Mouse (Mus musculus) urinary bladder, postnatal 10 days (tissue): ENCODE data around the gene 1700029H14Rik.

Experiments used
- DNase-seq: peaks from one replicate; pipeline ENCODE4 v3.0.0; 2022; ENCODE audit warnings: low spot score

The 1700029H14Rik gene

DNA sequence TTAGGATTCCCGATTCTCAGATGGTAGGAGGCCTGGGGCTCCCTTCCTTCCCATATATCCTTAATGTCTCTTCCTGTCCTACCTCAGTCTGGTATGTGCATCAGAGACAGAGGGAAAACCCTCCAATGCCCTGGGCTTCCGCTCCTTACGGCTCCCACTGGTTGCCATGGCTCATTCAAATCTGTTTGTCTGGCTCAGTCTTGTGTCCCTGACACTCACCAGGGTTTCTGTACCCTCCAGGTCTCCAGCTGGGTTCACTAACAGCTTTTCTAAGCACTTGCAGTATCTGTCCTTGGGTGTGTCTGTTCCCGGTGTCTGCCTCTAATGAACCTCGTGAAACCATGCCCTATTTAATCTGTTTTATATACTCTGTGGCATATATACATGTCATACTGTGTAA is 20.7 kb downstream of the 1700029H14Rik start:
- no peak for DNase-seq

DNA sequence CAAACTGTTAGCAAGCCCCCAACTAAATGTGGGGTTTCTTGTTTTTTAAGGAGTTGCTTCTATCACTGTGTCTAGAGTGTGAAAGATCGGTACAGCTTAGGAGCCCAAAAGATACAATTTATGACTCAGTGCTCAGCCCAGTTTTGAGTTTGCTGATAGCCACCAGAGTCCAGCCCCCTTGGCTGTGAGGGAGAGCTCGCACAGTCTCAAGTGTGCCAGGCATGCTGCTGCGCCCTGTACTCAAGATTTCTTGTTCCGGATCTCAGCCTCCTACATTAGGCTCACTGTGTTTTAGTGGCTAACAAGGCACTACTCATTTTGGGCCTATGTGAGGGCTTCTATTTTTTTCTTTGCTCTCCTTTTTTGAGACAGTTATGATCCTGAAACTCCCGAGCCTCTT is 22.1 kb downstream of the 1700029H14Rik start:
- DNase-seq: no peak

DNA sequence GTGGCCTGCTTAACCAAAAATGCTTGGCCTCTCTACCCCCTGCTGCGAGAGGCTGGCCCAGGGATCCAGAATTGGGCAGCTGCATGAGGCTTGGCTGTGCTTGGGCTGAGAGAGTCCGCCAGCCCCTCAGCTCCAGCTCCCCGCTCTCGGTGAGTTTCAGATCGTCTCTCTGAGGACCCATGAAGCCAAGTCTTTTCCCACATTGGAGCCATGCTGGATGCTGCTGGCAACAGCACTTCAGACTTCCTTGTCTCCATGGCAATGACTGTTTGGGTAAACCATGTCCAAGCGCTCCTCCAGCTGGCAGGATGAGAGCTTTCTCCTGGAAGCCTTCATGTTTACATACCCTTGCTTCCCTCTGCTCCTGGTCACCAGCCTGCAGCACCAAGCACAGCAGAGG is 23.4 kb downstream of the 1700029H14Rik start:
- no peak for DNase-seq

DNA sequence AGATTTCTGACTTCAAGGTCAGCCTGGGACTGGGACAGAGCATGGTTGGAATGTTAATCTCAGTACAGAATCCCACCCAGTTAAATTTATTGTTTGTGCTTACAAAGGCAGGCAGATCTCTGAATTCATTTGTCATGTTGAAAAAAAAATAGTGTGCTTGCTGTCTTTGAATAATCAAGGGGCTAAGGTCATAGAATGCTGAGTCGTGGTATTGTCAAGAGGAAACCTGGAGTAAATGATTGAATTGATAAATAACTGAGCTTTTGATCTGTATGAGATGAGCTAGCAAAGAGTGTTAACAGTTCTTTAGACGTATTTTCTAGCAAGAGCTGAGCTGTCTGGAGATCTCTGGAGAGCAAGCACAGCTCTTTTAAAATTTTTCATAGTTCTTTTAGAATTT is 25.2 kb downstream of the 1700029H14Rik start:
- DNase-seq: no peak

DNA sequence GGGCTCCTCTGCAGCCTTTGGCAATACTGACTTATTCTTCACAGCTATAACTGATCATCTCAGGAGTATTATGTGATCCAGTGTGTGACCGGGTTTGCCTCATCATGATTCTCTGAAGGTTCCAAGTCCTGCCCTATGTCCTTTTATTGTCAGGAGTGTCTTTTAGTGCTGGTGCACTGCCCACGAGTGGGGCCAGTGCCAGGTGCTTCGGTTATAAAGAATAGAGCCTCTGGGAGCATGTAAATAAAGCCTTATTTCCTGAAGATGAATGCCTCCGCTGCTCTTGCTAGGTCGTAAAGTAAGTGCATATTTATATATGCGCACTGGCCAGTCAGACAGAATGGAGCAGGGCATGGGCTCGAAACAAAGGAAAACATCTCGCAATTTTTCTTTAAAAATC is 29.1 kb downstream of the 1700029H14Rik start:
- no peak for DNase-seq

DNA sequence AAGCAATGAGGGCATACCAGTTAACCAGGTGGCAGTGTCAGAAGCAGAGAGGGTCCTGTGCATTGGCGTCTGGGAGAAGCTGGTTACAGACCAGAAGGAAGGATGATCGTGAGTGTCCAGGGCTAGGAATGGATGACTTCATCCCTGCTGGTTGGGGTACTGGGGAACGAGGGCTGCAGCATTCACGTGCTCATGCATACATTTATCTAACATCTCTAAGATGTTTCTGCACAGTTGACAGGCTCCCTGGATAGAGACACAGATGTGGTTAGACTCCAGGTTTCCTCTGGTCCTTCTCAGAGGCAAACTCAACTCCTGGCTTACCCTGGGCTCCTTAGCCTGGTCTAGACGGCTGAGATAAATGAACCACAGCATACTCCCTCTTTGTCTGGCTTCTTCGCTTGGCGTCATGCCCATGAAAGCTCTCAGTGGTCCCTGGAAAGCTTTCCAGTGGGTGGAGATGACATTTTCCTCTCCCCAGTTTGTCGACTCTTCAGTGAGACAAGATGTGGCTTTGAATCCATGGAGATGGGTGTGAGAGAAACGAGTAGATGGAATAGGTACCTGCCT is 30.6 kb downstream of the 1700029H14Rik start:
- no peak for DNase-seq

DNA sequence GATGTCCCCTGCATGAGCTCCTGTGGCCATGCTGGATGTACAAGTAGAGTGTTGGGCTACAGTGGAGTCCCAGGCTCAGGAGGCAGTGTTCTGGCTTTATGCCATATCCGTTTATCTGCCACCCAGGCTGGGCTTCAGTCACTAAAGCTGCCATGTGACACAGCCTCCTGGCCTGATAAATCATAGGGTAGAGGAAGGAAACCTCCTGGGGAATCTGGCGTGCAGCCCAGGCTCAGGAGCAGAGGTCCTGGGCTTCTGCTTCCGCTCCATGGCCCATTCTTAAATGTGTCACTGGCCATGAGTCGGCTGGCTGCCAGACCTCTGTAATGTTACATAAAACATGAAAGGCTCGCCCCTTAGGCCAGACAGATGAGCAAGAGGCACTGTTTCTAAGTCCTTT is 31.3 kb downstream of the 1700029H14Rik start:
- DNase-seq: peak; percentile 36

DNA sequence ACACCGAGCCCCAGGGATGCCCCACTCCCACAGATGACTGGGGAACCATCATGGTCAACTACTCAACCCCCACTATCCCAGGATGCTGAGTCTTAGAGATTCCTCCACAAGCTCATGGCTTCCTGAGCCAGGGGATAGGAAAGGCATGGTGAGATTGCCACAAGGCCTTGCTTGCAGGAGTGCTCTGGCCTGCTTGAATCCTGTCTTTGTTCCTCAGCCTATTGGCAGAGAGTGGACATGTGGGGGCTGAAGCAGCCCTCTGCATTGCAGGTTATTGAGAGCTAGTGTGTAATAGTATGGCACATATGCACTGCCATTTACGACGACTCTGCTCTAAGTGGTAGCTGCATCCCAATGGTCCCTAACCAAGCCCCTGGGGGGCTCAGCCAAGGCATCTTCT is 31.9 kb downstream of the 1700029H14Rik start:
- no peak for DNase-seq

DNA sequence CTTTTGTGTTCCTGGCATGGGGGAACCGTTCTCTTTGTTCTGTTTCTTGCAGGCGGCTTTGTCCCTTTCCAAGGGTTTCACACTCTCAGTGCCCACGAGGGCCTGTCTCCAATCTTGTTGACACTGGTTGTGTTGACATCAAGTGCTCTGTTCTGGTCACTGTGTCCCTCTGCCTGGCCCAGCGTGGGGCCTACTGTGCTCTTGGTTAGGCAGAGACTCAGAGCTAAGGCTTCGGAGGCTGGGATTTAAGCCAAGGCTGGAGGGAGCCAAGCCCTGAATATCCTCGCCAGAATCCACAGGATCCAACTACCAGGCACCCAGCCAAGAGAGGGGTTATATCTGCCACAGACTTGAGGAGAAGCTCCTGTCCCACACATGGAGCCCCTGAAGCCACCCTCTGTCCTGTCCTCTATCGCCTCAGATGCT is 32.4 kb downstream of the 1700029H14Rik start:
- peak; percentile 45 for DNase-seq

DNA sequence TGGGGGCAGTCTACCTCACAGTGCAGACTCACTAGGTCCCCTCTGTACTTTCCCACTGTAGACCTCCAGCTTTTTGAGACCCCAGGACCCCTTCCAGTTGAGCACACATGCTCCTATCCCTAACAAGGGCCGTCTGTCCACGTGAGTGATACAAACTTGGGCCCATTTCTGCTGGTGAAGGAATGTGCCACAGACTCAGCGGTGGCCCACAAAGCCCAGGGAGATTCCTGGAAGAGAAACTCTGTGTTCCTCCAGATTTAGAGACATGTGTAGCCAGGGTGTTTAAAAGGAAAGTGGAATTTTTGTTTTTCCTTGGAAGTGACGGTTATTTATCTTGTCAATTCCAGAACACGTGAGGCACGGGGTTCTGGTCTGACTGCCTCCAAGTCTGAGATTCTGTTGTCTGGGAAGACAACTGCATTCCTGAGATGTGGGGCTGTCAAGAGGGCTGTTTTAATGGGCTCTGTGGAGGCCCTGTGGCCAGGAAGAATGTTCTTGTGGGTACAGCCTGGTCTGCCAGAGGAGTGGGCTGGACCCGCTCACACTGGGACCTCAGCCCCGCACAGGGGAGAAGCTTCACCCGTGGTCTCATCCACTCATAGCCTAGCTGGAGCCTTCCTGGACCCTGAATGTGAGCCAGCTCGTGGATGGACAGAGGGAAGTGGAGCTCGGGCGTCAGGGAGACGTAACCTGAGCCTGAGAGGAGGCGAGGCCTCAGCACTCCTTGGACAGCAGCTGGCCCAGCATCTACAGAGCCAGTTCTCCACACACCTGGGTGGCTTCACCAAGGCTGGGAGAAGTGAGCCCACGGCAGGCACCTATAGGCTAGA is 33.0 kb downstream of the 1700029H14Rik start:
- DNase-seq: no peak

DNA sequence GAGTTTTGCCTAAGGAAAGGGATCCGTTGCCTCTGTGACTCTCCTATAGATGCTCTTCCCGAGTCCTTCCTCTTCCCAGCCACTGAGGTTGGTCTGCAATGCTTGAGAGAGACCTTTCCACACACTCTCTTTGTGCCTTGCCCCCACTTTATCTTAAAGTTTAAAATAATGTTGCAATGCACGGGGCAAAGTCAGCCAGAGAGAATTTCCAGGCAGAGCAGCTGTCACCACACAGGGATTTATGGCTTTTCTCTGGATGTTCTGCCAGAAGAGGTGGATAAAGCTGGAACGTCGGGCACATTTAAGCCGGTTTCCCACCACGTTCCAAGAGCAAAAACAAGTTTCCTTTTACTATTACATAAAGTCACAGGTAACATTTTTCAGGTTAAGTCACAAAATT is 40.9 kb downstream of the 1700029H14Rik start:
- DNase-seq: no peak

DNA sequence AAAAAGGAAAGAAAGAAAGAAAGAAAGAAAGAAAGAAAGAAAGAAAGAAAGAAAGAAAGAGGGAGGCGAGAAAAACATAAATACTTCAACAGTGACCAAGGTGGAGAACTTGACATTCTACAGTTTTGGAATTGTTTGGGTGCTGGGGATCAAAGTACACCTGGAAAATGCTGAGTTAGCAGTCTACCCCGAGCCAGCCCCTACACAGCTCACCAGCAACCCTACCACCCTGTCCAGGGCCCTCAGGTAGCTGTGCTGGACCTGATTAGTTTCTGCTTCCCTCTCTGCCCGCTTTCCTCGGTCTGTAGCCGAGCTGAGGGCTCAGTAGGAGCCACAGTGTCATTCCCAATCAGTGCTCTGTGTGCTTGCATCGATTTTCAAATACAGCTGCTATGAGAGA is 41.9 kb downstream of the 1700029H14Rik start:
- DNase-seq: no peak

DNA sequence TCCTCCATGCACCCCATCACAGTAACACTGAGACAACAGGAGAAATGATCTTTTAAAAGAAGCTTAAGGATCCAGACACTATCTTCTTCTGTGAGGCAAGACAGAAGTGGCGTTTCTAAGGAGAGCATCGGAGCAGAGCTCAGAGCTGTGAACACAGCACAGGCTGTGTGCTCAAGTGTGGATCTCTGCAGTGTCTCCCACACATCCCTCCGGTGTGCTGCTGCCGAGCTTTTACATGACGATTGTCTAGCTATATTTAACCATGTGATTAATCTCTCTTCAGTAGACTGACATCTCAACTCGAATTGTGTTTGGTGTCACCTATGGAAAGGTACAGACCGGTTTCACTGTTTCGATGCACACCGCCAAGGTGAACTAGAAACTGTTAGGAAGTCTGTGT is 42.8 kb downstream of the 1700029H14Rik start:
- DNase-seq: no peak

DNA sequence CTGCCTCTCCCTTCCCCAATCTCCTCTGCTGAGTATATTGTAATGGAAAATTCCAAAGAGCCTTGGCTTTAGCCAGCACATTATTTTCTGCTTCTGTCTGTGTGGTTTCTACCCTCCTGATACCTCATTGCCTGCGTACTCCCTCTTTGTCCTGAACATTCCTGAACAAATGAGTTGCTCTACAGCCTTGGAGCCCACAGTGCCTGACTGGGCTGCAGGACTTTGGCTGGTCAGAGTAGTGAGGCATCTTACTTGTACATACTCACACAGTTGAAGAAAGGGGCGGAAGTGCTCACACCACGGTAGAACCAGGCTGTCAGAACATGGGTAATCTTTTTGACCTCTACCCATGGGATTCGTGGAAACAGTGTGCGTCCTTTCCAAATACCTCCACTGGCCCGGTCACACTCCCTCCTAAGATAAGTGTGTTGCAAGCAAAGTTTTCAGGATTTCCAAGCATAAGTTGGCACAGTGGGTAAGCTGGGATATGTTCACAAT is 44.9 kb downstream of the 1700029H14Rik start:
- no peak for DNase-seq

DNA sequence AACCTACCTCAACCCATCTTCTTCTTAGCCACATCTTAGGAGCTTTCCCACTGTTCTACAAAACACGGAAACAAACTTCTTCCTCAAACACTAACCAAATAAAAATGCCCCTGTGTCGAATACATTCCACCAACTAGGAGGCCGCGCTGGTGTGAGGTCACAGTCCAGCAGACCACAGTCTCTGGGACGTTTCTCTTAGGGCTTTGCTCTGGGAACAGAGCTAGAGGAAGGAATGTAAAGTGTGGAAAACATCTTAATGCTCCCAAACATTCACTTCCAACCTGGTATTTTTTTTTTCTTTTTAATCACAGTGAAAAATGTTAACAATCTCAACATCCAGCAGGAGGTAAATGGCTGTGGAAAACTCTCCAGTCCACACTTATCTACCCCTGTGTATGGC is 45.5 kb downstream of the 1700029H14Rik start:
- no peak for DNase-seq

DNA sequence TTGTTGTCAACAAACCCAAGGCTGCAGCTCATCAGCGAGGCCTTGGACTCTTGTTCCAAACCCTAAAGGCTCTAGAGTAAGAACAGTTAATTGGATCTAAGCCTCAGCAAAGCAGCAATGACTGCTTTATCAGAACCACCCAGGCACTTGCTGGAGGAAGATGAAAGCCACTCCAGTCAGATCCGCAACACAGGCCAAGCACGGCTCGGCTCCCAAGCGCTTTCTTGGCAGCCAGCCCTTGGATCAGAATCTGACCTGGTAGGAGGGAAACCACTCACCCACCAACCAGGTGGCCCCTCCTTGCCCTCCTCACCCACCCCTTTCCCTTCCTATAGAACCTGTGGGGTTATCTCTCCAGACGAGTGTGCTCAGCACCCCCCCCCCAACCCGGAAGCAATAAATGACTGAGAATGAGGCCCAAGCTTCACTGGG is 46.2 kb downstream of the 1700029H14Rik start:
- DNase-seq: no peak

DNA sequence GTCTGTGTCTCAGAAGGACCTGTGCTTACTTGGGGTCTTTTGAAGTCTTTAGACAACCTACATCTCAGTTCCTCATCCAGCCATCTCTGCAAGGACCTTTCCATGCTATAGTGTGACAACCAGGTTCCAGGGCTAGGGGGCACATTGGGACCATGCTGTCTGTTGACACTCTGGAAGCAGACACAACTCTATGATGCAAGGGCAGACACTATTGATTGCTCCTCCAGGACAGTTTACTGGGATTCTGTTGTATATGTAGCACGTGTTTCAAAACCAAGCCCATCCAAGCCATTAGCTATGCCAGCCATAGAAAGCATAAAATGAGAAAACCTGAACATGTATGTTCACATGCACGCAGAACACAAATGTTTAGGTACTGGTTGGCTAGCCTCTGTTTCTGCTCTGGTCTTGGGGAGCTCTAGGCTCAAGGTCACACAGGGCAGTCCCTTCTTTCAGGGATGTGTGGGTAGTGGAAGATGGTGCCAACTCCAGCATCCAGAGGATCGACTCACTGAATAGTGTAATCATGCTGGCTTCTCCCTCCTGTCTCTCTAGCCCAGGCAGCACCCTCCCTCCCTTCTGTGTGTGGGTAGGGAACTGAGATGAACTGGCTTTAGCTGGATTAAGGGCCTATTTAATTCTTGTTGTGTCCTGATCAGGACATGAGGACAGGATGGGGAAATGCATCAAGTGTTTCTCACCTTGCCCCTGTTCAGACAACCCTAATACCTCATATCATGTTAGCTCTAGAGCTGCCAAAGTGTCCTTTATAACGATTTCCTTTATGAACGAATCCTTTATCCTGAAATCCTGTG is 48.5 kb downstream of the 1700029H14Rik start:
- no peak for DNase-seq

DNA sequence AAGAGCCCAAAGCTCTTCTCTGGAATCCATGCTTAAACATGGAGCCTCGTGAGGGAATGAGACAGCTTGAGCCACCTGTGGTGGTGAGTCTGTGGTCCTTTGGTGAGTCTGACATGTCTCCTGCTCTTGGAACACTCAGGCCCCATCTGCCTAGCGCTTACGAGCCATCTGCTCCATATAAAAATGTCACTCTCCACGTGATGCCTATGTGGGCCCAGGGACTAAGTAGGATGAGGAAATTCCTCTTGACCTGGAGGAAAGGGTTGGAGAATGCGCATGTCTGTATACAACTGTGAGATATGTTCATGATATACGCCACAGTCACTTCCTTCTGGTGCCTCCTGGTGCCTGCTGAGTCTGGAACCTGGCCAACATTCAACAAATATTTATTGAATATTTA is 49.6 kb downstream of the 1700029H14Rik start:
- DNase-seq: no peak

DNA sequence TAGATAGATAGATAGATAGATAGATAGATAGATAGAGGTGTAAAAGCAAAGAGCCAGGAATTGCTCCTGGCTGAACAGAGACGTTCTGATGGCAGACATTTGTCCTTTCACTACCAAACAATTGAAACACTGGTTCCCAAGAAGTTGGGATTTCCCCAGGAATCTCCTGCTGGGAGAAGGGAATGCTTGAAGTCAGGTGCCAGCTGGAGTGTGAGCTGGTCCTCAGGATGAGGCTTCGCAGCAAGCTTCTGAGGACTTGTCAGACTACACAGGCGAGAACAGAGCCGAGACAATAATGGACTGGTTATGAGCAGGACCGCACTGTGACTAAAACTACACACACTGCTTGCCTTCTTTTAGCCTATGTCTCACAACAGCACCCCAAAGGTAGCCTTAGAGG is 50.2 kb downstream of the 1700029H14Rik start:
- DNase-seq: no peak

DNA sequence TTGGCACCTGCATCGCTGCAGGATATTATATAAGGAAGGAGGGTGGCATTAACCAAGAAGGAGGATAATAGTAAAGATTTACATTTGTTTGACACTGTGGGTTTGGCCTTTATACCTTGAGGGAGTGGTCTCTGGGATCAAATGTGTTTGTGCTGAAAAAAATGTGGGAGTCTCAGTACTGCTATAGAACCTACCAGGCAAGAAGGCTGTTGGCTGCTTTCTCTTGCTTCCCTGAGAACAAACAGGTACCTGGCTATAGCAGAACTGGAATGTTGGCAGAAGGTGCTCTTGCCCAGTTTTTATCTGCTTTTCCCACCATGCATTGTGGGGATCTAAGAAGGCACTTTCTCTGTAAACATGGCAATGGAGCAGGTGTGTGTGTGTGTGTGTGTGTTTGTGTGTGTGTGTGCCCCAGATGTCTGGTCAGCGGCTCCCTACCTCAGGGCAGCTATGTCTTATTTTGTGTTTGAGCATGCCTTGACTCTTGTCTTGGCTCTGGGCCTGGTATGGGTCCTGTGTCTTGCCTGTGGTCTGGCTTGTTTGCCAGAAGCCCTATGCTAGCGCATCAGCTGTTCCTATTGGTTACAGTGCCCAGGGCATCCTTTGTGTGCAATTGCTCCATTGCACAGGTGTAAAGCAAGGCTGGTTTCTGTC is 54.9 kb downstream of the 1700029H14Rik start:
- DNase-seq: no peak

DNA sequence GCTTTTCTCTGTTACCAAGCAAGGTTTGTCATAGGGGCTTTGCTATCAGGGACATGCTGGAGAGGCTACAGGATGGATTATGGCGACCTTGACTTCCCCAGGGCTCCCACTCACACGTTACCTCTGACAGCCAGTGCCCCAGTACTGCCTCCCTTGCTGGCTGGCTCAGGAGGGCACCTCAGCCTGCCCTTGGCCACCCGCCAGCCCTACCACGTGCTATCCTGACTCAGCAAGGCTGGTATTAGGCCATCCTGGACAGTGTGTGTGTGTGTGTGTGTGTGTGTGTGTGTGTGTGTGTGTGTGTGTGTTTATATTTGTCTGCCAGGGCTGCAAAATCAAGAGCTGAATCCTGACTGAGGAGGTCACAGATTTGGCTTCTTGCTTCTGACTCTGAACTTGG is 55.4 kb downstream of the 1700029H14Rik start:
- DNase-seq: peak; percentile 63
